Mouse (Mus musculus) heart, postnatal 0 days (tissue): ENCODE data around the gene BC048403. TPM values are rescaled to one million over a fixed set of nuclear protein-coding genes. Genes with fewer than 3 reads are reported as not detected.

Experiments used
- ATAC-seq: fragments of 200-750 bp; cut with Nextera tagmentation; 2 replicates; pipeline ENCODE4 v1.8.0; 2017; ENCODE audit warnings: low read depth, moderate number of reproducible peaks, moderate library complexity; ENCODE audit not compliant: insufficient read depth
- DNase-seq: peaks from one replicate; pipeline ENCODE4 v3.0.0-alpha.2; 2016; ENCODE audit warnings: low spot score
- H3K27ac ChIP-seq: fragments of 300-500 bp; sonication (generic); 2 replicates; pipeline ENCODE4 v1.5.1; 2014; ENCODE audit warnings: low read depth, mild to moderate bottlenecking
- H3K27me3 ChIP-seq: fragments of 300-500 bp; sonication (generic); 2 replicates; pipeline ENCODE4 v1.6.1; 2014; ENCODE audit warnings: low read length, mixed read lengths; ENCODE audit not compliant: control insufficient read depth, insufficient read depth
- H3K36me3 ChIP-seq: fragments of 300-500 bp; sonication (generic); replicated peaks from 2 replicates; pipeline ENCODE4 v1.6.1; 2014; ENCODE audit warnings: low read length, mixed read lengths; ENCODE audit not compliant: control insufficient read depth, insufficient read depth
- H3K4me1 ChIP-seq: fragments of 300-500 bp; sonication (generic); 2 replicates; pipeline ENCODE4 v1.6.1; 2014; ENCODE audit warnings: antibody characterized with exemption; ENCODE audit not compliant: control insufficient read depth, insufficient read depth
- H3K4me2 ChIP-seq: fragments of 300-500 bp; sonication (generic); 2 replicates; pipeline ENCODE4 v1.6.1; 2014; ENCODE audit warnings: low read depth, mild to moderate bottlenecking, low read length, moderate library complexity
- H3K4me3 ChIP-seq: fragments of 300-500 bp; sonication (generic); 2 replicates; pipeline ENCODE4 v1.5.1; 2014; ENCODE audit warnings: low read depth, low read length
- H3K9ac ChIP-seq: fragments of 300-500 bp; sonication (generic); replicated peaks from 2 replicates; pipeline ENCODE4 v1.6.1; 2014; ENCODE audit warnings: low read depth, low read length, mixed read lengths
- H3K9me3 ChIP-seq: fragments of 300-500 bp; sonication (generic); replicated peaks from 2 replicates; pipeline ENCODE4 v1.6.1; 2016; ENCODE audit warnings: low read length; ENCODE audit not compliant: control insufficient read depth
- CTCF ChIP-seq: IDR thresholded peaks from 2 replicates; pipeline ENCODE4 v1.5.1; 2016; ENCODE audit warnings: antibody characterized with exemption, control low read depth, low read depth
- EP300 ChIP-seq: IDR thresholded peaks from 2 replicates; pipeline ENCODE4 v1.6.1; 2016; ENCODE audit warnings: antibody characterized with exemption, low read depth
- WGBS: fragments of 180-500 bp; shearing (Covaris S2); extraction: QIAGEN DNeasy Blood & Tissue Kit; methylation state at CpG from one replicate; pipeline ENCODE4 v1.1.7; 2014; 5-methylcytosine and 5-hydroxymethylcytosine counted together
- polyA plus RNA-seq: library from polyadenylated mRNA; unstranded; fragments of >200 nt; fragmentation: Nextera tagmentation; extraction: Ambion mirVana; gene quantifications from 2 replicates; pipeline ENCODE4 v1.2.1, GENCODE M21; 2015
- total RNA-seq: library from RNA; depleted of rRNA; stranded (reverse); fragments of >200 nt; gene quantifications from 2 replicates; pipeline ENCODE4 v1.2.3, GENCODE M21; 2014; ENCODE audit warnings: low replicate concordance

The BC048403 gene
- total and polyA plus RNA-seq, 2 experiments from 2014 or later = 1.2 to 1.5 TPM

GRCm38 (mm10) chr10:121726505-121726904, 13.2 kb upstream of the BC048403 start:
- H3K4me3 ChIP-seq = no peak overlapping the region
- H3K9ac ChIP-seq = no peak overlapping the region
- H3K27ac ChIP-seq = no peak overlapping the region
- no peaks in the 10 kb centered on the region for H3K36me3 ChIP-seq
- DNase-seq (no peak), ATAC-seq (no peak)
- TF ChIP-seq CTCF (no peak), EP300 (no peak)
- no peaks in the 10 kb centered on the region for H3K27me3 ChIP-seq
- 62% methylated on average over 4 of the region's 4 CpGs for WGBS
- H3K4me2 ChIP-seq = no peak overlapping the region
- H3K4me1 ChIP-seq = no peaks in the 10 kb centered on the region
- H3K9me3 ChIP-seq = no peaks in the 10 kb centered on the region

GRCm38 (mm10) chr10:121727151-121727550, 12.6 kb upstream of the BC048403 start:
- H3K9ac ChIP-seq = no peak overlapping the region
- no peaks in the 10 kb centered on the region for H3K27me3 ChIP-seq
- H3K4me1 ChIP-seq = no peaks in the 10 kb centered on the region
- WGBS = 63% methylated on average over 4 of the region's 4 CpGs
- no peaks in the 10 kb centered on the region for H3K36me3 ChIP-seq
- H3K4me2 ChIP-seq = no peak overlapping the region
- TF ChIP-seq EP300 = no peak
- TF ChIP-seq CTCF = no peak
- H3K4me3 ChIP-seq = no peak overlapping the region
- no peak for ATAC-seq
- no peak overlapping the region for H3K27ac ChIP-seq
- DNase-seq = no peak
- H3K9me3 ChIP-seq = no peaks in the 10 kb centered on the region

GRCm38 (mm10) chr10:121728226-121728625, 11.5 kb upstream of the BC048403 start:
- no peak overlapping the region for H3K4me3 ChIP-seq
- DNase-seq (no peak), ATAC-seq (no peak)
- H3K9me3 ChIP-seq = no peaks in the 10 kb centered on the region
- H3K27me3 ChIP-seq = no peaks in the 10 kb centered on the region
- H3K9ac ChIP-seq = no peak overlapping the region
- H3K36me3 ChIP-seq = no peaks in the 10 kb centered on the region
- 97% methylated on average over 4 of the region's 4 CpGs for WGBS
- H3K27ac ChIP-seq = no peak overlapping the region
- TF ChIP-seq CTCF (no peak), EP300 (no peak)
- H3K4me1 ChIP-seq = no peaks in the 10 kb centered on the region
- H3K4me2 ChIP-seq = no peak overlapping the region

GRCm38 (mm10) chr10:121731048-121731725, 8.6 kb upstream of the BC048403 start:
- no peak overlapping the region for H3K27ac ChIP-seq
- TF ChIP-seq EP300 = no peak
- DNase-seq (no peak), ATAC-seq (no peak)
- no peaks in the 10 kb centered on the region for H3K4me1 ChIP-seq
- H3K4me3 ChIP-seq = no peak overlapping the region
- H3K9ac ChIP-seq = no peak overlapping the region
- H3K9me3 ChIP-seq = no peaks in the 10 kb centered on the region
- WGBS = 87% methylated on average over 8 of the region's 8 CpGs
- H3K27me3 ChIP-seq = no peaks in the 10 kb centered on the region
- H3K4me2 ChIP-seq = no peak overlapping the region
- H3K36me3 ChIP-seq = no peaks in the 10 kb centered on the region

- no peak for DNase-seq
- 90% methylated on average over 9 of the region's 9 CpGs for WGBS
- Histone ChIP-seq H3K9me3 (no peaks in the 10 kb centered on the region), H3K36me3 (no peaks in the 10 kb centered on the region), H3K4me2 (no peak overlapping the region), H3K9ac (no peak overlapping the region), H3K27me3 (no peaks in the 10 kb centered on the region), H3K4me1 (no peaks in the 10 kb centered on the region), H3K4me3 (no peak overlapping the region), H3K27ac (no peak overlapping the region)
- TF ChIP-seq EP300 = no peak
- TF ChIP-seq CTCF = no peak
- ATAC-seq = no peak
Measured at GRCm38 (mm10) chr10:121732542-121732941, 7.2 kb upstream of the BC048403 start.

- Histone ChIP-seq H3K36me3 (no peaks in the 10 kb centered on the region), H3K4me1 (0 out of 2 replicates have a peak, but pooled peaks cover 8% of the 10 kb centered on the region), H3K4me3 (no peak overlapping the region), H3K27ac (no peak overlapping the region), H3K9me3 (no peaks in the 10 kb centered on the region), H3K4me2 (no peak overlapping the region), H3K27me3 (no peaks in the 10 kb centered on the region), H3K9ac (no peak overlapping the region)
- DNase-seq = no peak
- no peak for ATAC-seq
- TF ChIP-seq EP300 = no peak
- TF ChIP-seq CTCF = no peak
- WGBS = 75% methylated on average over 3 of the region's 3 CpGs
Measured at GRCm38 (mm10) chr10:121737256-121737655, 2.5 kb upstream of the BC048403 start.
